Mouse (Mus musculus): ENCODE data around the gene Cbln4. TPM values are rescaled to one million over a fixed set of nuclear protein-coding genes. Genes with fewer than 3 reads are reported as not detected.

Cbln4 gene
- polyA plus RNA-seq (2015; fragmentation: Nextera tagmentation; extraction: Ambion mirVana): 8.1 and 10.2 TPM in 2 replicates

DNA sequence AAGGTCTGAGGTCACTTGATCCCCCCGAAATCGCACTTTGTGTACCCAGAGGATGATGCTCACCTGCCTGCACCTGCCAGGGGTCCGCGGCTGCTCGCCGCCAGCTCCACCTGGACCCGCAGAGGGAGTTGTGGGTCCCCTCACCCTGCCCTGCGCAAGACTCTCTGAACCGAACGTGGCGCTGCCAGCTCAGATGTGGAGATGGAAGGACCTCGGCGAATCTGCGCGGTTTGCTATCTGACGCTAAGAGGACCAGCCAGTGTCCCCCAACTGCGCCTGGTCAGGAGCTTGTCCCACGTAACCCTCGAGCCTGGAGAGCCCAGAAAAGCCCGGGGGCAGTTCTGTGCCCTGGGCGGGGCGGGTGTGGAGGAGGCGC is at the start of gene Cbln4:
Gene Cbln4, minus strand, starts transcription at position 232 of the 376 bp plus-strand sequence.
- ATAC-seq (ENCODE audit: insufficient number of reproducible peaks, insufficient read depth, low FRiP score, low TSS enrichment, low read depth): no peak

DNA sequence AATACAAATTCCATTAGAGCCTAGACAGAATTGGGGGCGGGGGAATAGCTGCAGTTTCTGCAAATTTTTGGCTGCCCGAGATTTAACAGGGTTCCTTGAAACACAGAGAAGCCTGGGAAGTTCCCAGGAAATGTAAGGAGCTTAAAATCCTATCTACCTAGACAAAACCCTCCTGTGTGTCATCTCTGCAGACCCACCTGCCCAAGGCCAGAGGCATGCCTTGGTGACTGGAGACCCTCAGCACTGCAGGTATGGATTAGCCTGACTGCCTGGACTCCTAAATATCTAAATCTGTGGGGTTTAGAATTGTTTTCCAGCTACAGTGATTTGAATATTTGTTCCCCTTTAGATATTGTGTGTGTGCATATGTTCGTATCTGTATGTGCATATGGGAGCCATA is 35.3 kb upstream of the Cbln4 start:
- no peak for ATAC-seq (ENCODE audit: insufficient number of reproducible peaks, insufficient read depth, low FRiP score, low TSS enrichment, low read depth)
- Histone ChIP-seq H3K27me3 (no peaks in the 10 kb centered on the region), H3K27ac (no peak overlapping the region), H3K36me3 (no peaks in the 10 kb centered on the region), H3K4me3 (no peak overlapping the region), H3K4me2 (no peak overlapping the region), H3K9ac (no peak overlapping the region), H3K4me1 (0 out of 2 replicates have a peak, but pooled peaks cover 8% of the 10 kb centered on the region), H3K9me3 (no peaks in the 10 kb centered on the region)
- WGBS: 78% methylated on average over 3 of the region's 3 CpGs

More for the DNA sequence above, at the start of gene Cbln4:
- Histone ChIP-seq H3K4me1 (peaks cover 11% of the 10 kb centered on the region), H3K9ac (peak within 1 kb of the TSS; percentile 36), H3K4me2 (peak within 1 kb of the TSS; percentile 59), H3K27me3 (peaks cover 65% of the 10 kb centered on the region), H3K27ac (no peak within 1 kb of the TSS), H3K36me3 (no peaks in the 10 kb centered on the region), H3K9me3 (no peaks in the 10 kb centered on the region), H3K4me3 (peak within 1 kb of the TSS; percentile 34)
- under 1% methylated on average over 23 of the region's 23 CpGs for WGBS

DNA sequence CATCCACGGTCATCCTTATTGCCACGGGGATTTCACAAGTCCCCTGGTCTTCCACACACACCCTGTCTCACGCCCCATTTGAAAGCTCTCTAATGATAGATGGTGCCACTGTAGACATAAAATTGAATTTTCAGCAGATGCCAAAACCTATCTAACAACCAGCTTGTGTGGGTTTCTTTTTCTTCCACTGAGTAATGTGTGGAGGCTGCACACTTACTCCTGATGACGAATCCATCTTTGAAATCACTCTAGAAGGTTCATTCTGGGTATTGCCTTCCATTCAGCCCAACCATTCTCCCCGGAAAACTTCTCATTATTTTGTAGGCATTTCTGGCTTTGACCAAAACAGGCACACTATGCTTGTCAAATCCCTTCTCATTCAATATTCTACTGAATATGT is 33.0 kb upstream of the Cbln4 start:
- Histone ChIP-seq H3K27ac (no peak overlapping the region), H3K4me2 (no peak overlapping the region), H3K4me1 (0 out of 2 replicates have a peak, but pooled peaks cover 8% of the 10 kb centered on the region), H3K9me3 (no peaks in the 10 kb centered on the region), H3K36me3 (no peaks in the 10 kb centered on the region), H3K9ac (no peak overlapping the region), H3K4me3 (no peak overlapping the region), H3K27me3 (no peaks in the 10 kb centered on the region)
- 82% methylated on average over 5 of the region's 5 CpGs for WGBS
- ATAC-seq (ENCODE audit: insufficient number of reproducible peaks, insufficient read depth, low FRiP score, low TSS enrichment, low read depth): no peak

DNA sequence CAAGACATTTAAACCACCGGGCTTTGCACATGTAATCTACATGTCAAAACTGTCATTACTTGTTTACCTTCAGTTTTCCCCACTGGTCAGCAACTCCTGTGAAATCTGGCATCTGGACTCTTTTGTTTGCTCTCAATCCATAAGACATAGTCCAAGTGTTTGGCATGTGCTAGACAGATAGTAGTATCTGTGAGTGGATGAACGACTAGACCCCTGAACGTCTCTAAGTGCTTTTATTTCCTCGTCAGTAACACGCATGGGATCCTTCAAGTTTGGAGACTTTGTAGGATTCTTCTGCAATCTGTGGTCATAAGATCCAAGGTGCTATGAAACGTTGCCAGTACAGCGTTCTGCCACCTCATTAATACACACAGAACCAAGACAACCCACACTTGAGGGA is 19.6 kb upstream of the Cbln4 start:
- Histone ChIP-seq H3K9me3 (no peaks in the 10 kb centered on the region; the same call in 1 of the 2 replicates), H3K27ac (no peak overlapping the region), H3K27me3 (no peaks in the 10 kb centered on the region), H3K9ac (no peak overlapping the region), H3K4me1 (no peaks in the 10 kb centered on the region), H3K36me3 (no peaks in the 10 kb centered on the region), H3K4me3 (no peak overlapping the region), H3K4me2 (no peak overlapping the region)
- no peak for ATAC-seq (ENCODE audit: insufficient number of reproducible peaks, insufficient read depth, low FRiP score, low TSS enrichment, low read depth)
- WGBS: 88% methylated on average over 7 of the region's 7 CpGs

DNA sequence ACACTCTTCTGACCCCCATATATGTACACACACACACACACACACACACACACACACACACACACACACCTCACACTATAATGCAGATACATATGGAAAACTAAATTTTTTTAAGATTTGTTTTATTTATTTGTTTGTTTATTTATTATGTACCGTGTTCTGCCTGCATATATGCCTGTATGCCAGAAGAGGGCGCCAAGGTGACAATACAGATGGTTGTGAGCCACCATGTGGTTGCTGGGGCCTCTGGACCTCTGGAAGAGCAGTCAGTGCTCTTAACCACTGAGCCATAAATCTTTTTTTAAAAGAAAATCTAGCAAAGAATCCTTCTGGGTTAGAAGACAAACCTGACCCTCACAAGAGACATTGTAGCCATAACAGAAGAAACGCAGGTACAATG is 16.5 kb upstream of the Cbln4 start:
- H3K4me2 ChIP-seq: no peak overlapping the region
- H3K9me3 ChIP-seq: no peaks in the 10 kb centered on the region; the same call in 1 of the 2 replicates
- no peak overlapping the region for H3K4me3 ChIP-seq
- 56% methylated on average over 3 of the region's 3 CpGs for WGBS
- H3K4me1 ChIP-seq: no peaks in the 10 kb centered on the region
- no peak overlapping the region for H3K9ac ChIP-seq
- no peaks in the 10 kb centered on the region for H3K27me3 ChIP-seq
- no peaks in the 10 kb centered on the region for H3K36me3 ChIP-seq
- H3K27ac ChIP-seq: no peak overlapping the region
- no peak for ATAC-seq (ENCODE audit: insufficient number of reproducible peaks, insufficient read depth, low FRiP score, low TSS enrichment, low read depth)

DNA sequence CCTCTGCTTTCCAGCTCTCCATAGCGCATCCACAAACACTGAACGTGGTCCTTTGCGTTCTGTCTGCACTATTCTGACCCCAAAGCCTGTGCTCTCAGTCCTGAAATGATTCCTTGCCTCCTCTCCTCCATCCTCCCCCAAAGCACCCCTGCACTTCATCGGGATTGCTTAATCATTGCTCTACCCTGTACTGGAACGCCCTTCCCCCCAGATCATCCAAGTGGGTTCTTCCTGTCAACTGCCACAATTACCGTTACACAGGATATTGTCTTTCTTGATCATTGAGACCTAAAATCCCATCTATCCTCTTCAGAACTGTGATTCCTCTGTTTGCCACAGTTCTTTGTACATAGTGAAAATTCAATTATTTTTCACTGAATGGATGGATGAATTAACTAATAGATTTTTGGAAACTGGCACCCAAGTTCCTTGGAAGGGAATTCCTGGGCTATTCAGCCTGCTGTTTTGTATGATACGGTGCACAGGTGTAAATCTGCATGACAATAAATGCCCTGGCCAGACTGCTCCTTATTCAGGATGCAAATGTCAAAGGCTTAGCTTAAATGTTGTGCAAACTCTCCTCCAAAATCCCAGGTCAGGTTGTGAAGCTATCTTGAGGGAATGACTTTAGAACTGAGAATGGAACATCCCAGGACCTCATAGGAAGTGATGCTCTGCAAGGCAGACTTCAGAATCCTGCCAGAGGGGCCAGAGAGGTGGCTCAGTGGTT is 15.8 kb upstream of the Cbln4 start:
- WGBS: 76% methylated on average over 7 of the region's 7 CpGs
- H3K4me2 ChIP-seq: no peak overlapping the region
- no peak overlapping the region for H3K4me3 ChIP-seq
- no peaks in the 10 kb centered on the region; the same call in 1 of the 2 replicates for H3K9me3 ChIP-seq
- no peaks in the 10 kb centered on the region for H3K36me3 ChIP-seq
- no peak overlapping the region for H3K27ac ChIP-seq
- H3K4me1 ChIP-seq: no peaks in the 10 kb centered on the region
- no peak for ATAC-seq (ENCODE audit: insufficient number of reproducible peaks, insufficient read depth, low FRiP score, low TSS enrichment, low read depth)
- no peak overlapping the region for H3K9ac ChIP-seq
- no peaks in the 10 kb centered on the region for H3K27me3 ChIP-seq

DNA sequence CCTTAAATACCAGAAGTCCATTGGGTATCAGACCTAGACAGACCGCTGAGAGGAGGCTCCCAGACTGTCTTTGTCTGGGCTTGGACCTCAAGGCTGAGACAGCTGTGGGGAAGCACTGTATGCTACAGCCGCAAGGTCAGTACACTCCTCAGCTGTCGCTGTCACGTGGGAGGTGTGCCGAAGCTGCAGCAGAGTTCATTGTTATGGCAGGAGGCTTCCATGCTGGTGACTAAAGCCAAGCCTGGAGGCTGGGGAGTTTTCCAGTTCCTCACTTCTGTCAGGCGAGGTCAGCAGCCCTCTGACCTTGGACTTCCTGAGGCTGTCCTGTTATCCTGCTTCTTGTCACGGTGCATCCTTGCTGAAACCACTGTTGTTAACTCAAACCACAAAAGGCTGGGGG is 2.7 kb upstream of the Cbln4 start:
- H3K4me3 ChIP-seq: no peak overlapping the region
- no peak overlapping the region for H3K4me2 ChIP-seq
- WGBS: 25% methylated on average over 7 of the region's 7 CpGs
- peaks cover 46% of the 10 kb centered on the region for H3K27me3 ChIP-seq
- no peak overlapping the region for H3K9ac ChIP-seq
- H3K4me1 ChIP-seq: peaks cover 11% of the 10 kb centered on the region
- H3K27ac ChIP-seq: no peak overlapping the region
- H3K9me3 ChIP-seq: no peaks in the 10 kb centered on the region
- no peaks in the 10 kb centered on the region for H3K36me3 ChIP-seq
- ATAC-seq (ENCODE audit: insufficient number of reproducible peaks, insufficient read depth, low FRiP score, low TSS enrichment, low read depth): no peak

DNA sequence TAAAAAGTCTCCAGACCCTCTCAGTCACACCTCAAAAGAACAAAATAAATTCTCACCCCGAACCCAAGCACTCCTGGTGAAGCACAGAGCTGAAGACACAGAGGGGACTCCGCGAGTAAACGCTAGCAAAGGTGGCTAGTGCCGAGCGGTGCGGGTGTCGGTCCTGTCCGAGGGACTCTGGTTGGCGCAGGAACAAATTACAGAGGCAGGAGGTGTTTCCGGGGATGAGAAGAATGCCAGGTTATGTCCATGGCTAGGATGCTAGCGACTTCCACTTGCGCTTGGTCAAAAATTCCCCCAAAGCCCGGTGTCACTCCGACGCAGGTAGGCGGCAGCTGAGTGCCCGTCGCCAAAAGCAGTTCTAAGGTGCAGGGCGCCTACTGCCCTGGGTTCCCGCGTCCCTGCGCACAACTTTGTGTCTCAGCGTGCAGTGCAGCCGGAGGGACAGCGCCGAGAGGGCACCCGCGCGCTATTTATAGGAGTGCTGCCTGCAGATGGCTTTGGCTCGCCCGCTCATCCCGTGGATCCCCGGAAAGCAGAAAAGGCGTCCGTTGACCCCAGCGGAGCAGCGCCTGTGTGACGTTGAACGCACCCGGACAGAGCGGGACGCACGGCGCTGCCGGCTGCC is 545 bp downstream of the Cbln4 start:
- Histone ChIP-seq H3K36me3 (no peaks in the 10 kb centered on the region), H3K4me3 (peak overlapping the region; percentile 34), H3K9ac (peak overlapping the region; percentile 36), H3K27me3 (peaks cover 65% of the 10 kb centered on the region), H3K4me2 (peak overlapping the region; percentile 59), H3K4me1 (peaks cover 11% of the 10 kb centered on the region), H3K27ac (no peak overlapping the region), H3K9me3 (no peaks in the 10 kb centered on the region)
- 1% methylated on average over 46 of the region's 46 CpGs for WGBS
- ATAC-seq (ENCODE audit: insufficient number of reproducible peaks, insufficient read depth, low FRiP score, low TSS enrichment, low read depth): no peak

DNA sequence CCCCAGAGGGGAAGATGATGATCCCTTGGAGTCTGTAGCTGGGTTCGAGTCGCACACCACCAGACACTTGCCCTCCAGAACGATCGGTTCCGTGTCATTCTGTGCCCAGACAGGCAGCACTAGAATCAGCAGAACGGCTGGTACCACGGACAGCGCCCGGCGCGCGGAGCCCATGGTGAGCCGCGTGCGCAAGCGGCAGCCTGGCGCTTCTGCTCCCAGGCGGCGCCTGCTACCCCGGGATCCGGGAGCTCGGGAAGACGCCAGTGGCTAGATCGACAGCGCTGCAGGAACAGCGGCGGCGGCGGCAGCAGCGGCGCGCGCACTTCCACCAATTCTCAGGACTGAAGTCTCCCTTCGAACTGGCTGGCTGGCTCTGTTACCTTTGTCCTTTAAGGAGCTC is 1.1 kb downstream of the Cbln4 start:
- Histone ChIP-seq H3K9ac (peak overlapping the region; percentile 32; the same call in 1 of the 2 replicates), H3K36me3 (no peaks in the 10 kb centered on the region), H3K9me3 (no peaks in the 10 kb centered on the region), H3K27me3 (peaks cover 65% of the 10 kb centered on the region), H3K4me2 (peak overlapping the region; percentile 59), H3K4me1 (peaks cover 11% of the 10 kb centered on the region), H3K4me3 (peak overlapping the region; percentile 34), H3K27ac (no peak overlapping the region)
- no peak for ATAC-seq (ENCODE audit: insufficient number of reproducible peaks, insufficient read depth, low FRiP score, low TSS enrichment, low read depth)
- under 1% methylated on average over 34 of the region's 34 CpGs for WGBS

DNA sequence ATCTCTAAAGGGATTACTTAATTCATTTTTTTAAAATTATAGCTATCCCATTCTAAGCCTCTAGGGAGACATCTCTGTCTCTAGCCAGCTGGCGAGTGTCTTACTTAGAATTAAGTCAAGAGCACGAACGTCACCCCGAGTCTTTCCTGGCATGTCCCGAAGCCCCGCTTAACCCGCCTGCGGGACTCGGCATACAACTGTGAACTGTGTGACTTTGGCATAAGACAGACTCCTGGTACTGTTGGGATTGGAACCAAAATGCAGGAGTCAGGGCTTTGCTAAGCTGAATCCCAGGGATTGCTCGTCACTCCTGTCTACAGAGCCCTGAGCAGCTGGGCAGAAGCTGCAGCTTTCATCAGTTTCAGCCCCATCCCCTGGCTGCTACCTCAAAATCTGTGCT is 2.4 kb downstream of the Cbln4 start:
- WGBS: 56% methylated on average over 10 of the region's 10 CpGs
- H3K4me1 ChIP-seq: peaks cover 11% of the 10 kb centered on the region
- H3K27ac ChIP-seq: no peak overlapping the region
- no peaks in the 10 kb centered on the region for H3K9me3 ChIP-seq
- ATAC-seq (ENCODE audit: insufficient number of reproducible peaks, insufficient read depth, low FRiP score, low TSS enrichment, low read depth): no peak
- H3K4me3 ChIP-seq: peak overlapping the region; percentile 34; the same call in 1 of the 2 replicates
- no peak overlapping the region for H3K9ac ChIP-seq
- H3K36me3 ChIP-seq: no peaks in the 10 kb centered on the region
- H3K4me2 ChIP-seq: no peak overlapping the region
- H3K27me3 ChIP-seq: peaks cover 62% of the 10 kb centered on the region

DNA sequence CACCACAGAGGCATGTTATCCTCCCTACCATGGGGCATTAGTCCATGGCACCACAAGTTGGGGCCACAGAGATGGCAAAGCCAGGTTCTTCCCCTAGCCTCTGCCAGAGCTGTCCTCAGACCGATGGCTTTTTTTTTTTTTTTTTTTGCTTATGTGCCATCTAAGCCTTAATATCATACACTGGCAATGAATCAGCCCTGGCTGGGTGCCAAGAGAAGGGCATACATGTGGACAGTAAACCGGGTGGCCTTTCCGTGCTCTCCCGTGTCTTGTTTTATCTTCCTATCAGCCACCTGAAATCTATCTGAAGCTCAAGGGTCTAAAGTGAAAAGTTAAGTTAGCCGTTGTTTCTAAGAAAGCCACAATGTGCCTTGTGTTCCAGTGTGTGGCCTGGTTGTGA is 3.7 kb downstream of the Cbln4 start:
- peaks cover 11% of the 10 kb centered on the region for H3K4me1 ChIP-seq
- peaks cover 54% of the 10 kb centered on the region for H3K27me3 ChIP-seq
- H3K4me2 ChIP-seq: no peak overlapping the region
- H3K4me3 ChIP-seq: no peak overlapping the region
- H3K27ac ChIP-seq: no peak overlapping the region
- H3K9ac ChIP-seq: no peak overlapping the region
- no peaks in the 10 kb centered on the region for H3K36me3 ChIP-seq
- H3K9me3 ChIP-seq: no peaks in the 10 kb centered on the region
- no peak for ATAC-seq (ENCODE audit: insufficient number of reproducible peaks, insufficient read depth, low FRiP score, low TSS enrichment, low read depth)
- 85% methylated on average over 5 of the region's 5 CpGs for WGBS

DNA sequence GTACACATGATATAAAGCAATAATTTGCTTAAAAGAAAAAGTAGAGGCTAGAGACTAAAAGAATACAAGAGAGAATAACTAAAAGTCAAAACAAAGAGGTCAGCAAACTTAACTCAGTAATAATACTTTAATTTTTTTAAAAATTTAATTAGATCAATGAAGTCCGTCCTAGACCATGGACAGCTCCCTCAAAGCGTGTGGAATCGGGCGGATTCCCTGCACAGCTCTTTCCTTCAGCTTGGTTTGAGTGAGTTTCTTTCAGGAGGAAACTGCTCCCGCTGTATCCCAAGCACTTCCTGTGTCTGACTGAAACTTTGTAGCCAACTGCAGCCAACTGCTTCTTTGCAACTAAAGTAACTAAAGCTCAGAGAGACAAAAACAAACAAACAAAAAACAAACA is 9.0 kb downstream of the Cbln4 start:
- Histone ChIP-seq H3K4me1 (no peaks in the 10 kb centered on the region), H3K36me3 (no peaks in the 10 kb centered on the region), H3K4me3 (no peak overlapping the region), H3K27ac (no peak overlapping the region), H3K9me3 (no peaks in the 10 kb centered on the region), H3K4me2 (no peak overlapping the region), H3K27me3 (peaks cover 6% of the 10 kb centered on the region; the same call in 1 of the 2 replicates), H3K9ac (no peak overlapping the region)
- no peak for ATAC-seq (ENCODE audit: insufficient number of reproducible peaks, insufficient read depth, low FRiP score, low TSS enrichment, low read depth)
- 21% methylated on average over 5 of the region's 5 CpGs for WGBS
